Mouse (Mus musculus): ENCODE results near the gene Senp6. TPM values are rescaled to one million over a fixed set of nuclear protein-coding genes. Genes with fewer than 3 reads are reported as not detected.
A peak's percentile ranks its signal among the peaks of the same experiment; 100 is the strongest.

Gene Senp6
- polyA plus RNA-seq, 1 experiment, result 71.9 TPM

- Histone ChIP-seq H3K36me3 (replicated peaks; ENCODE audit: low read length) (no peaks in the 10 kb centered on the region), H3K27me3 (replicated peaks) (peaks cover 2% of the 10 kb centered on the region), H3K9me3 (no peaks in the 10 kb centered on the region), H3K4me3 (replicated peaks) (no peak overlapping the region), H3K4me1 (peaks cover 31% of the 10 kb centered on the region)
- TF ChIP-seq GATA1 (IDR thresholded peaks at IDR 0.05; ENCODE audit: borderline replicate concordance, low read length) (no peak), FLI1 (IDR thresholded peaks at IDR 0.05; ENCODE audit: low read length) (no peak)
These were observed 104.5 kb downstream of the Senp6 start for GRCm38 (mm10) chr9:80171241-80171640.

- no peaks in the 10 kb centered on the region for H3K9me3 ChIP-seq
- peaks cover 38% of the 10 kb centered on the region for H3K4me1 ChIP-seq
- H3K4me3 ChIP-seq (replicated peaks), result no peak overlapping the region
- no peaks in the 10 kb centered on the region for H3K36me3 ChIP-seq (replicated peaks; ENCODE audit: low read length)
- H3K27me3 ChIP-seq (replicated peaks), result peaks cover 2% of the 10 kb centered on the region
- TF ChIP-seq GATA1 (IDR thresholded peaks at IDR 0.05; ENCODE audit: borderline replicate concordance, low read length), result no peak
- no peak for TF ChIP-seq FLI1 (IDR thresholded peaks at IDR 0.05; ENCODE audit: low read length)
These were observed 105.9 kb downstream of the Senp6 start for GRCm38 (mm10) chr9:80172396-80173222.

GRCm38 (mm10) chr9:80173629-80174028, 106.9 kb downstream of the Senp6 start:
- TF ChIP-seq FLI1 (IDR thresholded peaks at IDR 0.05; ENCODE audit: low read length) (no peak), GATA1 (IDR thresholded peaks at IDR 0.05; ENCODE audit: borderline replicate concordance, low read length) (no peak)
- H3K4me1 ChIP-seq, result peaks cover 39% of the 10 kb centered on the region
- H3K4me3 ChIP-seq (replicated peaks), result no peak overlapping the region
- H3K9me3 ChIP-seq, result no peaks in the 10 kb centered on the region
- peaks cover 2% of the 10 kb centered on the region for H3K27me3 ChIP-seq (replicated peaks)
- no peaks in the 10 kb centered on the region for H3K36me3 ChIP-seq (replicated peaks; ENCODE audit: low read length)

DNA sequence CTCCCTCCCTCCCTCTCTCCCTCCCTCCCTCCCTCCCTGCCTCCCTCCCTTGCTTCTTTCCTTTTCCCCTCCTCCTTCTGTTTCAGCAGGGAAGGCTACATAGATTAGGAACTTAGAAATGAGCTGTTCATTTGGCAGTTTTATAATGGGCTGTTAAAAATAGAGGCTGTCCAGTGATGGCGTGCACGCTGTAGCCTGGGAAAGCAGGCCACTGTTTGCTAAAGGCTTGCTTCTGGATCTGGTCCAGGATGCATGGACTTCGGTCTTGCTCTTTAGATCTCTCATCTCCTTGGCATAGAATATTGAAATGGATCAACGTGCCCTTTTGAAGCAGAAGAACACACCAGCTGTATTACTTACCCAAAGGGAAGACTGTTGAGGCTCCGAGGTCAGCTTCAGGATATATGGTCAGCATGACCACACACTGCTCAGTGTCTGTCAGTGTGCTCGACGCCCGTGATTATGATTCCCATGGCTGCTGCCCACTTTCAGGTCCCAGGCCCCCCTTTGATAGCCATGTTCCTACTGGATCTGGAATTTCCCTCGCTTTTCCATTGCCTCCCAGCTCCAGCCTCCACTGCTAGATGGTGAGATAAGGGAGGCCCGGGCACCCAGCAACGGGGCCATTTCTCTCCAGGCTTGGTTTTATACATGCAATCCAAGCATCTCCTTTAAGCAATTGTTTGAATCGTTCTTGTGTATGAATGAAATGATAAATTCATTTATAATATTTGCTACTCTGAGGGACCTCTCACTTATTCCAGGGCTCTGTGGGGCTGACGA, 110.2 kb downstream of the Senp6 start:
- Histone ChIP-seq H3K4me3 (replicated peaks) (peak overlapping the region; percentile 73), H3K4me1 (peaks cover 52% of the 10 kb centered on the region), H3K9me3 (no peaks in the 10 kb centered on the region), H3K36me3 (replicated peaks; ENCODE audit: low read length) (peaks cover 3% of the 10 kb centered on the region), H3K27me3 (replicated peaks) (peaks cover 2% of the 10 kb centered on the region)
- TF ChIP-seq FLI1 (IDR thresholded peaks at IDR 0.05; ENCODE audit: low read length) (no peak), GATA1 (IDR thresholded peaks at IDR 0.05; ENCODE audit: borderline replicate concordance, low read length) (no peak)

GRCm38 (mm10) chr9:80178670-80179069, 112.0 kb downstream of the Senp6 start:
- Histone ChIP-seq H3K27me3 (replicated peaks) (peaks cover under 1% of the 10 kb centered on the region), H3K4me3 (replicated peaks) (no peak overlapping the region), H3K36me3 (replicated peaks; ENCODE audit: low read length) (peaks cover 6% of the 10 kb centered on the region), H3K4me1 (peaks cover 43% of the 10 kb centered on the region), H3K9me3 (no peaks in the 10 kb centered on the region)
- TF ChIP-seq FLI1 (IDR thresholded peaks at IDR 0.05; ENCODE audit: low read length) (no peak), GATA1 (IDR thresholded peaks at IDR 0.05; ENCODE audit: borderline replicate concordance, low read length) (no peak)

GRCm38 (mm10) chr9:80179688-80180087, 113.0 kb downstream of the Senp6 start:
- Histone ChIP-seq H3K4me3 (replicated peaks) (no peak overlapping the region), H3K9me3 (no peaks in the 10 kb centered on the region), H3K27me3 (replicated peaks) (no peaks in the 10 kb centered on the region), H3K4me1 (peaks cover 38% of the 10 kb centered on the region), H3K36me3 (replicated peaks; ENCODE audit: low read length) (peaks cover 6% of the 10 kb centered on the region)
- no peak for TF ChIP-seq GATA1 (IDR thresholded peaks at IDR 0.05; ENCODE audit: borderline replicate concordance, low read length)
- no peak for TF ChIP-seq FLI1 (IDR thresholded peaks at IDR 0.05; ENCODE audit: low read length)

DNA sequence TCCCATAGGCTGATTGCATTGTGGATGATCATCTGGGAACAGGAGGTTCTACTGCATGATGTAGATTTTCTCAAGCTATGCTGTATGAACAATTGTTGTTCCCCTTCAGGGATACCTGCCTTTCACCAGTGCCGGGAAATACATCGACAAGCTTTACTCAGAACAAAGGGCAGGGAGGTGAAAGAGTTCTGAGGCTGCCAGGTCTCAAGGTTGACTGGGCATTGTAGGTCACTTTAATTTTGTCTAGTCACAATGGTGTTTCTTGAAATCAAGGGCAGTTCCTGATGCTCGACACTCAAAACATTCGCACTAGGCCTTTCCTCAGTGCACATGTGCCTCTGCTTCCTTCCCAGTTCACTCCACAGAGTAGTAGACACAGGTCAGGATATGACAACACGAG, 114.1 kb downstream of the Senp6 start:
- no peaks in the 10 kb centered on the region for H3K9me3 ChIP-seq

GRCm38 (mm10) chr9:80181692-80182091, 115.0 kb downstream of the Senp6 start:
- Histone ChIP-seq H3K36me3 (replicated peaks; ENCODE audit: low read length) (peaks cover 6% of the 10 kb centered on the region), H3K27me3 (replicated peaks) (no peaks in the 10 kb centered on the region)

More for the DNA sequence above, 114.1 kb downstream of the Senp6 start:
- TF ChIP-seq FLI1 (IDR thresholded peaks at IDR 0.05; ENCODE audit: low read length), result no peak
- no peak for TF ChIP-seq GATA1 (IDR thresholded peaks at IDR 0.05; ENCODE audit: borderline replicate concordance, low read length)
- Histone ChIP-seq H3K36me3 (replicated peaks; ENCODE audit: low read length) (peaks cover 6% of the 10 kb centered on the region), H3K4me3 (replicated peaks) (no peak overlapping the region), H3K4me1 (peaks cover 38% of the 10 kb centered on the region), H3K27me3 (replicated peaks) (no peaks in the 10 kb centered on the region)

DNA sequence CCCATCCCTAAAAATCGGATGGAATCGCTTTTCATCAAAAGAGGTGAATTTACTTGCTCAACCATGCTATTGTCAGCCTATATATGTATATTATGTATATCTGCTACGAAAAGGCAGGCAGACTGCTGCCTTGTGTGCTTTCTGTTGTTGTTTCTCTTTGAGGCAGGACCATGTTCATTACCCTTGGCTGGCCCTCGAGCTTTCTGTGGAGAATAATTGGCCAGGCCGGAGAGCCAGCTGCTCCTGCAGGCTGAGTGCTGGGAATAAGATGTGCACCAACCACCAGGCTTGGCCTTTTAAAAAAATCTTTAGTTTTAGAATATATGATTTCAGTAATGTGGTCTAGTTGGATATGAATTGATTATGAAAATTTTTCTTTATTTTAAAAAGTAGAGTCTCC, 117.4 kb downstream of the Senp6 start:
- no peaks in the 10 kb centered on the region for H3K9me3 ChIP-seq
- peaks cover 36% of the 10 kb centered on the region for H3K4me1 ChIP-seq
- TF ChIP-seq GATA1 (IDR thresholded peaks at IDR 0.05; ENCODE audit: borderline replicate concordance, low read length), result no peak
- no peak for TF ChIP-seq FLI1 (IDR thresholded peaks at IDR 0.05; ENCODE audit: low read length)
- H3K4me3 ChIP-seq (replicated peaks), result no peak overlapping the region
- no peaks in the 10 kb centered on the region for H3K27me3 ChIP-seq (replicated peaks)
- peaks cover 6% of the 10 kb centered on the region for H3K36me3 ChIP-seq (replicated peaks; ENCODE audit: low read length)

More at GRCm38 (mm10) chr9:80181692-80182091, 115.0 kb downstream of the Senp6 start:
- Histone ChIP-seq H3K4me1 (peaks cover 34% of the 10 kb centered on the region), H3K4me3 (replicated peaks) (no peak overlapping the region), H3K9me3 (no peaks in the 10 kb centered on the region)
- TF ChIP-seq FLI1 (IDR thresholded peaks at IDR 0.05; ENCODE audit: low read length), result no peak

DNA sequence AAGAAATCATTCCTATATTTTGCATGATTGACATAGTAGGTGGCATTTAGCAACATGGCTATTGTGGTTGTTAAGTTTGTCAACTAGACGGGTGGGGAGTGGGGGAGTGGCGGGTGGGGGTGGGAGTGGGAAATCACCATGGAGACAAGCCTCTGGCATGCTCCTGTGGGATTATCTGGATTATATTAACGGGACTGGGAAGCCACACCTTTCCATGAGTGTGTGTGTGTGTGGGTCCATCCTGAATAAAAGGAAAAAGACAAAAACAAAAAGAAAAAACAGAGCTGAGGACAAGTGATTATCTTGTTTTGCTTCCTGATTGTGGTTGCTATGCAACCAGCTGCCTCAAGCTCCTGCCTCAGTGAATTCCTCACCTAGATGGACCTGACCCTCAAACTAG, 119.0 kb downstream of the Senp6 start:
- no peaks in the 10 kb centered on the region for H3K9me3 ChIP-seq
- no peaks in the 10 kb centered on the region for H3K27me3 ChIP-seq (replicated peaks)
- peaks cover 32% of the 10 kb centered on the region for H3K4me1 ChIP-seq
- peaks cover 6% of the 10 kb centered on the region for H3K36me3 ChIP-seq (replicated peaks; ENCODE audit: low read length)
- TF ChIP-seq GATA1 (IDR thresholded peaks at IDR 0.05; ENCODE audit: borderline replicate concordance, low read length), result no peak
- no peak for TF ChIP-seq FLI1 (IDR thresholded peaks at IDR 0.05; ENCODE audit: low read length)
- H3K4me3 ChIP-seq (replicated peaks), result no peak overlapping the region
